Mouse (Mus musculus) brain, adult 2 months (tissue): ENCODE measurements around the gene Wscd2.

Experiments used
- DNase-seq: peaks from one replicate; pipeline ENCODE4 v3.0.0; 2011; ENCODE audit warnings: low read depth, low spot score

Gene Wscd2

GRCm38 (mm10) chr5:113610490-113610889, 120.4 kb downstream of the Wscd2 start:
- DNase-seq, result no peak

GRCm38 (mm10) chr5:113611131-113611530, 121.0 kb downstream of the Wscd2 start:
- no peak for DNase-seq

GRCm38 (mm10) chr5:113611771-113612233, 121.7 kb downstream of the Wscd2 start:
- no peak for DNase-seq

- peak; percentile 94 for DNase-seq
Observed at GRCm38 (mm10) chr5:113618716-113619115, 128.6 kb downstream of the Wscd2 start.

GRCm38 (mm10) chr5:113619151-113619550, 129.0 kb downstream of the Wscd2 start:
- no peak for DNase-seq

- DNase-seq, result peak; percentile 79
Observed at GRCm38 (mm10) chr5:113620130-113620716, 130.1 kb downstream of the Wscd2 start.

- DNase-seq, result no peak
Observed at GRCm38 (mm10) chr5:113620999-113621398, 130.9 kb downstream of the Wscd2 start.

- DNase-seq, result no peak
Observed at GRCm38 (mm10) chr5:113623052-113623451, 132.9 kb downstream of the Wscd2 start.

GRCm38 (mm10) chr5:113625068-113625467, 134.9 kb downstream of the Wscd2 start:
- DNase-seq, result peak; percentile 57

- no peak for DNase-seq
Observed at GRCm38 (mm10) chr5:113626352-113626751, 136.2 kb downstream of the Wscd2 start.

GRCm38 (mm10) chr5:113626991-113627390, 136.9 kb downstream of the Wscd2 start:
- no peak for DNase-seq

- DNase-seq, result peak; percentile 74
Observed at GRCm38 (mm10) chr5:113627820-113628437, 137.8 kb downstream of the Wscd2 start.

- DNase-seq, result no peak
Observed at GRCm38 (mm10) chr5:113629248-113629647, 139.1 kb downstream of the Wscd2 start.

- no peak for DNase-seq
Observed at GRCm38 (mm10) chr5:113630116-113630515, 140.0 kb downstream of the Wscd2 start.

GRCm38 (mm10) chr5:113633037-113633714, 143.0 kb downstream of the Wscd2 start:
- DNase-seq, result no peak

GRCm38 (mm10) chr5:113634024-113634651, 144.0 kb downstream of the Wscd2 start:
- DNase-seq, result peak; percentile 86

- no peak for DNase-seq
Observed at GRCm38 (mm10) chr5:113634887-113635610, 144.9 kb downstream of the Wscd2 start.

GRCm38 (mm10) chr5:113635861-113636565, 145.9 kb downstream of the Wscd2 start:
- DNase-seq, result no peak

GRCm38 (mm10) chr5:113637631-113638030, 147.5 kb downstream of the Wscd2 start:
- DNase-seq, result peak; percentile 64

GRCm38 (mm10) chr5:113638055-113638454, 147.9 kb downstream of the Wscd2 start:
- DNase-seq, result no peak

- no peak for DNase-seq
Observed at GRCm38 (mm10) chr5:113639126-113639525, 149.0 kb downstream of the Wscd2 start.
